Mouse (Mus musculus) yolk sac, embryonic 10.5 days (tissue): ENCODE results near the gene Astn1.

Experiments used
- DNase-seq: peaks from one replicate; pipeline ENCODE4 v3.0.0-alpha.2; 2017; ENCODE audit warnings: low spot score

The Astn1 gene

DNA sequence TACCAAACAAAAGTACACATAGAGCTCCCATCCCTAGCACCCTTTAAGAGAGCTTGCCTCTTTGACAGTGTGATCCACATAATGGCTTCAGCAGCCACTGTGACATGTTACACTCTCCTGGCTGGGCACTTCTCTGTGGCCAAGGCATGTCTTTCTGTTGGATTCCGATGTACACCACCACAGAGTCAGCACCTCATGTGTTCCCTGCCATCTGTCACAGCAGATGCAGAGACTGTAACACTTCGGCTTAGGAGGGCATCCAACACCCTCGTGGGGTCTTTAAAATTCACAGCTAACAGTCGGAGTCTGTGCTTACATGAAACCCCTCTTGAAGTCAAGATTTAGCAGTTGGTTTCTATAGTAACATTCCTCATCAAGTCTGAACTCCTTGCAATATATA lies 154.5 kb downstream of the Astn1 start:
- DNase-seq: no peak

DNA sequence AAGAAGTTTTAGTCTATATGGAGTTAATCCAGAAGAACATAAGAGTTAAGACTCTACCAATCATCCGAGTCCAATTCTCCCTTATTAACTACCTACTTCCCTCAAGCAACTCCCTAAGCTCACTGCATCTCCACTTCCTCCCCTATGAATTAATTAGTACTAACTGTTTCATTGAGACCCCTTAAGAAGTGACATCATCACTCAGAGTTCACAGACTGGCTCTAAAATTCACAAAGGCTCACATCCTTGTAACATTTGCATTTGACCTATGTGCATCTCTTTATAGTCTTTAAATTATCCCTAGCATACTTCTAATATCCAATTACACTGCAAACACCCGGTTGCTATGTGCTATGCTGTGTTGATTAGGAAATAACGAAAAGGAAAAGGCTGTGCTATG lies 174.1 kb downstream of the Astn1 start:
- DNase-seq: no peak

DNA sequence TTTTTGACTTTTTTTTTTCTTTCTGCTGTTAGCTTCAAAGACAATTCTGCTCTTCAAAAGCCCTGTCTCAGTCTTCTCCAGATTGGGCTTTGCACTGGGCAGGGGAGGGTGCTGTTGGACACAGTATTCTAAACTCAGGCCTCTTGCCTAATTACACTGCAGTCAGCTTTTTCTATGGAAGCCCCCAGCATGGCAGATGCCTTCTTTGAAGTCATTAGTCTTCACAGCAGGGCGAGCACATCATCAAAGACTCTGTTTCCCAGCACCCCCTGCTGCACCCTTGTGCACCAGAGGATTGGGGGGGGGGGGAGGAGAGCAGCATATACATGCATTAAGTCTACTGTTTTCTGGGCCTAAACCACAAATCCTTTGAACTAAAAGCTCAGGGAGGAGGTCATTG lies 174.8 kb downstream of the Astn1 start:
- no peak for DNase-seq

DNA sequence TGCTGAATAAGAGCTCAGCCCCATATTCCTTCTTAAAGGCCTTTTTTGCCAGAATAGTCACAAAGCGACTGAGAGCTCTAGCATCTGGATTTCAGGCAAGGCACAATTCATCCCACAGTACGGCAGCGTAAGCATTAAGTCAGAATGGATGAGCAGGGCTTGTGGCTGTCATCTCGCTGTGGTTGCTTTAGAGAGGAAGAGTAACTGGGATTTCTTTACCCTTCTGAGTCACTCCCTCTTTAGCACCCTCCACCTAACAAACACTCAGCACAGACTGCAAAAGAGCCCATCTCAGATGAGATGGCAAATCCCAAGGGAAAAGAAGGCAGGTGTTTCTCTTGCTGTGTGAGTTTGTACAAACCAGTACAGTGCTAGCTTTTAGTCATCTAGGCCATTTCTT lies 183.0 kb downstream of the Astn1 start:
- DNase-seq: no peak

DNA sequence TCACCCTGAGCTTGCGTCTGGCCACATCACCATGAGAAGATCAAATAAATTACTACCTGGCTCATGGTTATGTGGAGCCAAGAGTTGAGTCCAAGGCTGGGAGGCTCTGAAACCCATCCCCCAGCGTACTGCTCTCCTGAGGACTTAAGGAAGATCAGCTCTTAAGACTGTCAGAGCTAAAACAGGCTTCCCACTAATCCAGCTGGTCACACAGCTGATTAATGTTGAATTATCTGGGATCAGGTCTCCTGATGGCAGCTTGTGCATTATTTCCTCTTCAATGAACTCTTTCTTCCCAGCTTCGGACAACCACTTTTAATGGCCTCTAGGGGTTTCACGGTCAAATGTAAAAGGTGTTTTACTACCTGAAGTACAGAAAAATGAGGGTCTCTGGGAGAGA lies 184.4 kb downstream of the Astn1 start:
- no peak for DNase-seq

DNA sequence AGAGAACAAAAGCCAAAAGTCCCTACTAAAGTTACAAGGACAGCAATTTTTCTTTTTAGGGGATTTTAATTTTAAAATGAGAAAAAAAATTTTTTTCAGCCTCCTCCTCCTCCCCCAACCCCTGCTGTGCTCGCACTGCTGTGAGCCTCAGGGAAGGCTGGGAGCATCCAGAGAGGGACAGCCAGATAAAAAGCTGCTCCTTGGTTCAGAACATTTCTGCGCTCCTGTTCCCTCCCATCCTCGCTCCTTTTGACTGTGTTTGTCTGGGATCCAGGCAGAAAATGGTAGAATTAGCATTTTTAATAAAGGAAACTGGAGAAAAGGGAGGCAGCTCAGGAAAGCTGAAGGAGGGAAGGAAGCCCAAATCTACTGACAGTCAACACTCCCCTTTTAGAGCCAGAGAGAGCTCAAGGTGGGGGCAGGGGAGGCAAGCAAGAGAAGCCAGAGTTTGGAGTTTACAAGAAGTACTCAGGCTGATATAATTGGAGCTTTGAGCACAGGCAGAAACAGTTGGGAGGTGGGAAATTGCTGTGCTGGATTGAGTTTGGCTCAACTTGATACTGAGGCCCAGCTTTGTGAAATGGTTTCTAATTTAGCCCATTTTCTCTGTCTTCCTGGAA lies 185.6 kb downstream of the Astn1 start:
- DNase-seq: no peak

DNA sequence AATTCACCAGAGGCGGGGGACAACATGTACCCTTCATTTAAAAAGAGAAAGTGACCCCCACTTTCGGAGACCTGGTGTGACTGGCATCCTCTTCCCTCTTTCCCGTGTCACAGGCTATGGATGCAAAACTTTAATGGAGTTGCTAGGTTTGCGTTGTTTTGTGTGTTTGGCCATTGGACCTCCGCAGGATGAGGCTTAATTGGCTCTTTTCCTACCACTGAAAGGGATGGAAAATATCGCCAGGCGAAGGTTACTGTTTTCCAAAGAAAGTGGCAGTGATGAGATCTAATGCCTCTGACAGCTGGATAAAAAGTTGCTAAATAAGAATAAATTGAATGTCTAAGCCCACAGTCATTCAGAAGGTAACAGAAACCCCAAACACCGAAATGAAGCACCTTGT lies 186.2 kb downstream of the Astn1 start:
- DNase-seq: no peak

DNA sequence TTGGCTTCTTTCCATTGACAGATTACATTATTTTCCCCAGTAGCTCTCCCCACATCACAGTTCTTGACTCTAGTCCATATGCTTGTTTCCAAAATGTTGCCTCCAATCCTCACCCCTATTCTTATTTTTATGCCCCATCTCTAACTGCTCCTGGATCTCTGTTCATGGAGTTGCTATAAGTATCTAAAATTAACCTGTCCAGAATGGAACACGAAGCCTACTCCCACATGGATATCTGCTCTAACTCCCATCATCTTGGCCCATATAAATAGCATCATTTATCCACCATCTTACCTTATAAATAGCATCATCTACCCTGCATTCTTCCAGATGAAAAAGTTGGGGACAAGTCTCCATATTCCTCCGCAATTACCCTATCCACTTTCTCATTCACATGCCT lies 187.5 kb downstream of the Astn1 start:
- DNase-seq: no peak

DNA sequence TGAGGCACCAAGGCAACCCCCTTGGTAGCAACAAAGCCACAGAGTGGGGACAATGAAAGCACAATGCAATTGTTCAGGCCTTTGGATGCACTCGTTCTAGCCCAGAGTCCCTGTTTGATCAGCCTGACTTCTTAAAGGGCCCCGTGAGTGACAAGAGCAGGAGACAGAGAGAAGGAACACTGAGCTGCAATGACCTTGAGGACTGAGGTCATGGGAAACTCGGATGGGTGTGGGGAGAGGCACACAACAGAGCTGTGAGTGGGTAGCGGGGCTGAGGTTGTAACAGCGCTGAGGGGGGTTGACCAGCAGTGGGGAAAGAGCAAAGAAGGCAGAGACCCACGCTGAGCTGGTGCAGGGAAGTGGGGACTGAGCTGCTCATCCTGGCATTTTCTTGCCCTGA lies 189.9 kb downstream of the Astn1 start:
- DNase-seq: no peak

DNA sequence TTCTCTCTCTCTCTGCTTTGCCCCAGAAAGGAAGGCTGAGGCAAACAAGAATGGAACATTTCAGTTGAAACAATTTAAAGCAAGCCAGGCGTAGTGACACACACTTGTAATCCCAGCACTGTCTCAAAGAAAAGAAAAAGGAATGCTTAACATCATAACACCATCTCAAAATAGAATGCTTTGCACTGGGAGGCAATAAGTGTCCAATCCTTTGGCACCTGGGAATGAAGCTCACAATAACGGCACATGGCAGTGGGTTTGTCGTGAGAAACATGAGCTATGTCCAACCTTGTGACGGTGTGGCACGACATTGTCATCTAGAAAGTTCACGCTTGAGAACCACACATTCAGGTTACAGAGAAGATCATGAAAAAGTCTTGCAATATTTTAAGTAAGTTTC lies 191.3 kb downstream of the Astn1 start:
- DNase-seq: no peak

DNA sequence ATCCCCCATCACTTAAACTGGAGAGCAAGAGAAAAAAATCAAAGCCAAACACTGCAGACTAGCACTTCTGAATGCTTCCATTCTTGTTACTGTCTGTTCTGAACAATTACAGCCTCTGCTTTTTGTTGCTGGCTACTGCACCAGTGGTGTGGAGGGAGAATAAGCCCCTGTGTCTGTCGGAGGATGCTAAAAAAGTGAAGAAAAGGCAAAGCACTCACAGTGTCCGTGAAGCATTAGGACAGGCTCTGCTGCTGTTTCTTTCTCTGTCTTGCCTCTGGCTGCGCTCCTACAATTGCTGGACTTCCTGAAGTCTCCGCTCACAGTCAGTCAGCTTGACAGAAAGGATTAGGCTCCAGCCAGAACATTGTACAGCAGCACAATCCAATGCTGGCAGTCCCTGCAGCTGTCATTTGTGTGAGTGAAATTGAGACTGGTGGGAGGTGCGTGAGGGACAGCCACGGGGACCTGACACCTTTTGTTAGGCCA lies 192.0 kb downstream of the Astn1 start:
- no peak for DNase-seq

DNA sequence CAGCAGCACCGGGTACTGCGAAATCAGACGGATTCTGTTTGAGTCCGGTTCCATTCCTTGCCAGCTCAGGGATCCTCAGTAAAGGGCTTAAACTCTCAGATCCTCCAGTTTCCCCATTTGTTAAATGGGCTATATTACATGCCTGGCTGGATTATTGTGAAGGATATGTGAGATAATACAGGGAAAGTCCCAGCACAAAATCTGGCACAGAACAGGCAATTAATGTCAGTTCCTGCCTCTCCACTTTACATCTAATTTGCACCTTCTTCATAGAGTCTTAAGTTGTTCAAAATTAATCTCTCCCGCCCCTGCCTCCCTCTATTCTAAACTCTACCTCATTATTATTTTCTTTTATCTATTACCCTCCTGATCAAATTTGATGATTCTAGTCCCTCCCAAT lies 211.1 kb downstream of the Astn1 start:
- no peak for DNase-seq

DNA sequence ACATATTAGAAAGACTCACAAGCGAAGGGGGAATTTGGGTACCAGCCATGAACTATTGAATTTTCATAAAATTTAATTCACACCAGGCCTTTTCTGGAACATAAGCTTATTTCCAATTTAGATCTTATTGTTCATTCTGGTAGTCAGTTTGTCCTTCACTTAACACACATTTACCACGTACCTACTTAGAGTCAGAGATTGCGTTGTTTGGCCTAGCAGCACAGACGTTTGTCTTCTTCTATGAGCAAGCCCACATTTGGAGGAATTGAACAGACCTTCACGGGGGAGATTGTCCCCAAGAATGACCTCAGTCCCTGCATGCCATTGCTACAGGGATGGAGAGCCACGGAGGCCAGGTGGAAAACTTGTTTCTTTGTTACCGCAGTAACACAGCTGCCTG lies 211.5 kb downstream of the Astn1 start:
- no peak for DNase-seq

DNA sequence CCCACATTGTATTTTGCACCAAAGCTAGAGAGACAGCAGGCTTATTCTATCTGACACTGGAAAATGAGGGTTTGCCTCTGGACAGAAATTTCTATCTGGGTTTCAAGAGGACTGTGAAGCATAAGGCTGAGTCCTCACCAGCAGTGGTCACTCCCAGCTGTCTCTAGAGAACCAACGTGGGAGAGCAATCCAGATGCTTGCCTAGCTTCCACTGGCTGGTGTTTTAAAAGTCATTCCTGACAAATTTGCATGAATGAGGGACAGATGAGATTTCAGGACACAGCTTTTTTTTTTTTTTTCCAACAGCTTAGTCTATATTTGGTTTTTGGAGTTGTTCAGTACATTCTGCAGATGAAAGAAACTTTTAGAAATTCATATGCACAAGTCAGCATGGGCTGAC lies 213.9 kb downstream of the Astn1 start:
- no peak for DNase-seq

DNA sequence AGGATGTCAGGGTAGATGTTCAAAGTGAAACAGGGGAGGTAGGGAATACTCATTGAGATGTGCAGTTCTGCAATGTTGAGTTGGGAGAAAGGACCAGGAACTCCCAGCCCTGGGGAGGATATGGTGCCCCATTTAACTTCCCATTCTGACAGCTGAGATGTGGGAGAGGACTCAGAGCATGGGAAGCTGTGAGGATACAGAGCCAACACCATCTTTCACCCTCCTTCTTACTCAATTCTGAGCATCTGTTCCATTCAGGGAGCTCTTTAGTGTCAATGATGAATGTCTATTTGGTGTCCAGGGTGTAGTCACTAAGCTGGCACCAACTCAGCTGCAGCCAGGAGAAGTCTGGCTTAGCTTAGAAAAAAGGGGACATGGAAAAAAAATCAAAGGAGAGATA lies 219.7 kb downstream of the Astn1 start:
- DNase-seq: no peak

DNA sequence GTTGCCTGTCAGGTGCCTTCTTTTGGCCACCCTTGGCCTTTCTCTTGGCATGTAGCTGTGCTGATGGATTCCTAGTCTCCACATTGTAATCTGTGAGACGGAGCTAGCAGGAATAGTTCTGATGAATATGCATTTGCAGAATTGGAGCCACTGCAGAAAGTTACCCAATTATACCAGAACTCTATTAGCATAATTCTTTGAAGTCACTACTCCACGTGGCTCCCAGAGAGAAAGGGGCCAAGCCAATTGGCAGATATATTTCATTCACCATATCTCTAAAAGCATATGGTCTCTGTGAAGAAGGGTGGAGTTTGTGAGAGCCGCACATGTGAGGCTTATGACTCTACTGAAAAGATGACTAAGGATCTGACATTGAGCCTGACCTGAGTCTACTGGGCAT lies 226.8 kb downstream of the Astn1 start:
- DNase-seq: no peak

DNA sequence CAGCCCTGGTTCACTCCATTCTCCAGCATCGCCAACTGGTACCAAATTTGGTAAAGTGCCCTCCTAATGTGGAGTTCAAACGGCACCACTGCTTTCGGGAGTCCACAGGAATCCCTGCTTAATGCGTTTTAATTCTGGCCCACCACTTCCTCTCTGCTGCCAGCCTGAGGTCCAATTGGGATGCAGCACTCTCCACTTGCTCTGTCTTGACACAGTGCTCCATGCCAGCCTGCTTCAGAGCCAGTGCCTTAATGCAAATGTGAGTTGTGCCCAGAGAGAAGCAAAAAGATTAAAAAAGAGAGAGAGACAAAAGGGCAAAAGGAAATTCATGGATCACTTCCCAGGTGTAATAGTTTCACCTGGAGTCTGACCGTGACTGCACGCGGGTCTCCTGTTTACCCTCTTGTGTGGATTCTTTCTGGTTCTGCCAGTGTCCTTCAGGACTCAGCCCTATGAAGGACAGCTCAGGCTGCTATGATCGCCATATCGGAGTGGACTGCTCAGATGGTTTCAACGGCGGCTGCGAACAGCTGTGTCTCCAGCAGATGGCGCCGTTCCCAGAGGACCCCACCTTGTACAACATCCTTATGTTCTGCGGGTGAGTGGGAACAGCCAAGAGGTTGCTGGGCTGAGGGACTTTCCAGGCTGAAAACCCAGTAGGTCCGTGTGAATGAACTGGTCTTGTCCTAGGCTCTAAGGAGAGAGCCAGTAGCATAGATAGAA lies 234.8 kb downstream of the Astn1 start:
- DNase-seq: peak; percentile 48

DNA sequence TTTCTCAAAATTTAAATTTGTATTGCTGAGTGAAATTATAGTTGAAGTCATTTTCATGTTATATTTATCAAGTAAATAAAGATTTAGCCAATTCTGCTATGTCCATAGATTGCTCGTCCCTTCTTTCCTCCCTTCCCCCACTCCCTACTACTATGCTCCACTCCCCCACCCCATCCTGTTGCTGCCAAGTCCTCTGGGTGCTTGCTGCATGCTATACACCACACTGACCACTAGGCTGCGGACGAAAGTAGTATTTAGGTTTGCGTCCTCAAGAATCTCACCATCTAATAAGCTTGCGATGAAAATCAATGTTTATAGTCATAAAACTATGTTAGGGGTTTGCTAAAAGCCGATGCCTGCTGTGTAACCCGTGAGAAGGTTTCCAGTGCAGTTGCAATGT lies 235.9 kb downstream of the Astn1 start:
- DNase-seq: no peak

DNA sequence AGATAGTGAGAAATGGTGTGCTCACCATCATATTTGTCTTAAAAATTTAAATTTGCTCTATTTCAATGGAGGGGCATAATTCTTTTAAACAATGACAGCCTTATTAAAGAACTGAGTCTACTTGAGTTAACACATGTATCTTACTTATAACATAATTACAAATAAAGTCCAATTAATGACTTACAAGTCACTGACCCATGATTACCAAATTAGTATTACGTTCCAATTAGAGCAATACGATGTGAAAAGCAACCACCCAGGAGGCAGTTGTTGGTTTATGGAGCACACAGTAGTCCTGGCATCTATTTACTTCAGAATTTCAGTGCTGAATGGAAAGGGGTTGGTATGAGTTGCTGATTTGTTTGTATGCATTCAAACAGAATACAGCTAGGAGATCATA lies 237.4 kb downstream of the Astn1 start:
- DNase-seq: no peak

DNA sequence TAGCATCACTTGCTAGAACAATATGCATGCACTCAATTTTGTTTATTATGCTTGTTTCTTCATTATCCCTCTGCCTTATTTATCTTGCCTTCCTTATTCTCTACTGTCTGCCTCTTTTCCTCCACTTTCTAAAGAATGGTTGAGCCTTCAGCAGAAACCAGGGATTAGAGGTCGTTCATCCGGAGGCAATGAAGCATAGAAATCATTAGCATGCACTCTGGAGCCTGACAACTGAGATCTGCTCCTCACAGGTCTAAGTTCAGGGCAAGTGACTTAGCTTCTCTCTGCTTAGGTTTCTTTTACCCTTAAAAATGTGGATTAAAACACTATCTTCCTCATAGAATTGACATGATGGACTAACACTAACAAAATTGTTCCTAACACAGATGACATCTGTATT lies 241.0 kb downstream of the Astn1 start:
- peak; percentile 19 for DNase-seq

DNA sequence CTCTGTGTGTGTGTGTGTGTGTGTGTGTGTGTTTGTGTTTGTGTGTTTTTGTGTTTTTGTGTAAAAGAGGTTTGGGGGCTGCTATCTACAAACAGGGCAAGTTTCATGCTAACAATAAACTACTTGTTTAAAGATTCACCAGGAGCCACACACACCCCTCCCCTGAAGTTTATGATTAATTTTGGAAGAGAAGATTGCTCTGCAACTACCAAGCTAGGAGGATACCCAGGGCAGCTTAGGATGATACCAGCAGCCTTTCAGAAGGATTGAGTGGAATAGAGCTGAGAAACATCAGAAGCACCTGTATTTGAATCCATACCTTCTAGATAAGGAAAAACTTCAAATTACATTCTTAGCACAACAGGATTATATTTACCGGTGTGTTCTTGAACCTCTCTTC lies 242.1 kb downstream of the Astn1 start:
- DNase-seq: peak; percentile 13

DNA sequence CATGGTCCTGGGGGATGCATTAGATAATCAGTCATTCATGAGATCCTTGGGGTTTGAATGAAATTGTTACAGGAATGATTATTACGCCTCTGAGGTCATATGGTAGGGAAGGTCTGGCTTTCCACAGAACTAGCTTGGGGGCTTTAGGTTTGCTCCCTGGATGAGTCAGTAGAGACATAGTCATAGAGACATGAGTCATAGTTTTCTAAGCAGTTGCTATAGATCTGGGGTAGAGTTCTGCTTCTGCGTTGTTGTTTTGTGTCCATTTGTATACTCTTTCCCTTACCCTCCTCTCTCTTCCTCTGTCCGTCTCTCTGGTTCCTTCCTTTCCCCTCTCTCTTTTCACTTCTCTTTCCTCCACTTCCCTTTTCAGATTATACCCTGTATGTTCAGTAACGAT lies 243.5 kb downstream of the Astn1 start:
- DNase-seq: no peak

DNA sequence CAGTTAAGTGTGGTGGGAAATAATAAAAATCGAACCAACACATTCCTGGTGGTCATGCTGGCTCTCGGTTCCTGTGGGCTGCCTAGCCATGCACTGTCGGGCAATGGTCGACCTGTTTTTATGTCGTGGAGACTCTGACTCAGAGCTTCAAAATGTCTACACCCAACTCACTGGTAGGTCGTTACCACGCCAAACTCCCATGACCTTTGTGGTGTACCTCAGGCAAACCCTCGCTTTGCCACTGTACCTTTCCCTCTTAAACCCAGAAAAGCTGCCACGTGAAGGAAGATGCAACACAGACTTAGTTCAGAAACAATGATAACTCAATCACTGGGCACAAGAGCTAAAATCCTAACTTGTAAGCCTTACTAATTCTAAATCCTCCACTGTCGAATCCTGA lies 244.3 kb downstream of the Astn1 start:
- no peak for DNase-seq

DNA sequence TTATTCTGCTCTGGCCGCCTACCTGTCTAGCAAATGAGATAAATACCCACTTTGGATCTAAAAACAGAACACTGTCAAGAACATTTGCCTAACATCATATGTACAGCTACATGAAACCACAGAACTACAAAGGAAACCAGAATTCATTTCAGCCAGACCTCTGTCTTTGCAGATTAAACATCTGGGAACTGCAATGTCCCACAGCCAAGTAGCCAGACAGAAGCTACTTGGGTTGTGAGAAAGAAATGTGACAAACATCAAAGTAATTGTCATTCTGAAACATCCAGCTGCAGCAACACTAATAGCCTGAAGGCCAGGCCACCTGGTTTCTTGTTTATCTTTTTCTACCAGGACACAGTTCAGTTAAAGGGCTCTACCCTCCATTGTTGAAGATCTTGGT lies 245.1 kb downstream of the Astn1 start:
- no peak for DNase-seq
